Mouse (Mus musculus) neural tube, postnatal 0 days (tissue): Measurements from ENCODE around the gene Csde1. TPM values are rescaled to one million over a fixed set of nuclear protein-coding genes. Genes with fewer than 3 reads are reported as not detected.

Source experiments
- polyA plus RNA-seq: library from polyadenylated mRNA; unstranded; fragments of >200 nt; fragmentation: Nextera tagmentation; extraction: Ambion mirVana; gene quantifications from 2 replicates; pipeline ENCODE4 v1.2.1, GENCODE M21; 2015

Csde1 gene
- polyA plus RNA-seq = 200 and 214 TPM in 2 replicates

DNA sequence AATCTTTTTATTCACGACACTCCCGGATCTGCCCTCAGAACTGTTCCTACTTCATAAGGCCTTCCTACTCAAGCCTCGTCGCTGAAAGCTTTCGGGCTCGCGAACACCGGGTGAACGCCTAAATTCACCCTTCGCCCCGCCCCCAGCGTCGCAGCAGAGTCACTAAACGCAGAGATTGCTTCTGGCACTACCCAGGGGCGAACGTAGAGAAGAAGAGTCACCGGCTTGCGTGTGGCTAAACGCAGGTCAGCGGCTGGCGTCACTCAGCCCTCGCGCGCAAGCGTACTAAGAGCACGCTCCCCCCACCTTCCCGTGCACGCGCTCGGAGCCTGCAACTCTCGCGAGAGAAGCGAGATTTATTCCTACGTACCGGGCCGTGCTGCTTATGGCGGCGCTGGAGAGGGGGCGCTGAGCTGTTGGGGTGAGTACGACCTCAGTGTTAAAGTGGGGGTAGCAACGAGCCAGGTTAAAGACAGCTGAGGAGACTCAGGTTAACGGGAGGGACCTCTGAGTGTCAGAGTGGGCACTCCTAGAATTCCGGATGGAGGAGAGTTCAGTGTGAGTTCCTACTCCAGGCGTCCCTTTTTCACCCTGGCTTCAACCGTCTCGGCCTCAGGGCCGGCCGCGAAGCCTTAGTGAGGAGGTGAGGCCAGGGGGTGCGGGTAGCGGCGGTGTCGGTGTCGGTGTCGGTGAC lies at the start of gene Csde1:
Csde1 (plus strand) TSS at position 178 of the 694 bp plus-strand sequence.

GRCm38 (mm10) chr3:102995605-102996321 lies 24.5 kb upstream of the Csde1 start, which contains the start of gene Sike1:
Gene Sike1 (plus strand): TSS chr3:102995708.

DNA sequence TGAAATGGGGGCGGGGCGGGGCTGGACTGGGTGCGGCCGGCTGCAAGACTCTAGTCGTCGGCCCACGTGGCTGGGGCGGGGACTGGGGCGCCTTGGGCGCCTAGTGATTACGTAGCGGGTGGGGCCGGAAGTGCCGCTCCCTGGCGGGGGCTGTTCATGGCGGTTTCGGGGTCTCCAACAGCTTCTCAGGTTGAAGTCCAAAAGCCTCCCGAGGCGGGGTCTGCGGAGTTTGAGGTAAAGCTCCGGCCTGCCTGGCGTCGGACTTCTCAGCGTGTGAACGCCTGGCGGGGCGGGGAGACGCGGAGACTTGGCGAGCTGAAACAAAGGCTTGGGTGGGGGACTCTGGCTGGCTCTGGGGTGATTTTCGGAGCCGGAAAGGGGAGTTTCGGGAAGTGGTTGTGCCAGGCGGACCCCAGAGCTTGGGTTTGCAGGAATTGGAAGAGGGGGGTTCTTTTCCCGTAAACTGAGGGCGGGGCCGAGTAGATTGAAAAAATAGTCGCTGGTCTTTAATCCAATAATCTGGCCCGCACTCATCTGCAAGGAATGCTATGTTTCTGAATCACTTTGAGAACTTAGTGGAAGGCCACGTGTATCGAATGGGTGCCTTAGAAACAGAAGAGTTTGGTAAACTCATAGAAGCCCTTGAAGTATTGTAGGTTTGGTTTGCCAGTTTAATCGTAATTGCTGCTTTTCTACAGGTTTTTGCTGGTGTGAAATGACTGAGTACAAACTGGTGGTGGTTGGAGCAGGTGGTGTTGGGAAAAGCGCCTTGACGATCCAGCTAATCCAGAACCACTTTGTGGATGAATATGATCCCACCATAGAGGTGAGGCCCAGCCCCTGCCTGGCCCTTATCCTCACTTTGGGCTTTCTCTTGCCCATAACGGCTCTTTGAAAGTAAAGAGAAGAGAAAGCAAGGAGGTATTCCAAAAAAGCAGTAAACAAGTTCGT lies 38.3 kb downstream of the Csde1 start, which contains the start of gene Nras:
Nras (plus strand) TSS at position 79 of the 951 bp plus-strand sequence.

DNA sequence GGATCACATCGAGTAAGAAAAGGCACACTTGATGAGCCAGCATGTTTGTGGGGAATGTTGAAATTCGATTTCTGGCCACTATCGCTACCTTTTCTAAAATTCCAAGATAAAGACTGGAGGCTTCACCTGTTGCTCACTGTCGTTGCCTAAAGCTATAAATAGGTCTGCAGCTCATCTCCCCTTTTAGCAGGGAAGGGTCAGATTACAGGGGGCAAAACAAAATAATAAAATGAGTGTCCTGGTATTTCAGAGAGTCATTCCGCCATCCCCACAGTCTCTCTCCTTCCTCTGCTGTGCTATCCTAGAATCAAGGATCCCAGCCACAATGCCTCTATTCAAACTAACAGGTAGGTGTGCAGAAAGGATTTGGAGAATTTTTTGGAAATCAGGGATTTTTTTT lies 53.5 kb downstream of the Csde1 start, which contains the start of gene Ampd1:
Ampd1 (plus strand) TSS at position 244 of the 400 bp plus-strand sequence.

DNA sequence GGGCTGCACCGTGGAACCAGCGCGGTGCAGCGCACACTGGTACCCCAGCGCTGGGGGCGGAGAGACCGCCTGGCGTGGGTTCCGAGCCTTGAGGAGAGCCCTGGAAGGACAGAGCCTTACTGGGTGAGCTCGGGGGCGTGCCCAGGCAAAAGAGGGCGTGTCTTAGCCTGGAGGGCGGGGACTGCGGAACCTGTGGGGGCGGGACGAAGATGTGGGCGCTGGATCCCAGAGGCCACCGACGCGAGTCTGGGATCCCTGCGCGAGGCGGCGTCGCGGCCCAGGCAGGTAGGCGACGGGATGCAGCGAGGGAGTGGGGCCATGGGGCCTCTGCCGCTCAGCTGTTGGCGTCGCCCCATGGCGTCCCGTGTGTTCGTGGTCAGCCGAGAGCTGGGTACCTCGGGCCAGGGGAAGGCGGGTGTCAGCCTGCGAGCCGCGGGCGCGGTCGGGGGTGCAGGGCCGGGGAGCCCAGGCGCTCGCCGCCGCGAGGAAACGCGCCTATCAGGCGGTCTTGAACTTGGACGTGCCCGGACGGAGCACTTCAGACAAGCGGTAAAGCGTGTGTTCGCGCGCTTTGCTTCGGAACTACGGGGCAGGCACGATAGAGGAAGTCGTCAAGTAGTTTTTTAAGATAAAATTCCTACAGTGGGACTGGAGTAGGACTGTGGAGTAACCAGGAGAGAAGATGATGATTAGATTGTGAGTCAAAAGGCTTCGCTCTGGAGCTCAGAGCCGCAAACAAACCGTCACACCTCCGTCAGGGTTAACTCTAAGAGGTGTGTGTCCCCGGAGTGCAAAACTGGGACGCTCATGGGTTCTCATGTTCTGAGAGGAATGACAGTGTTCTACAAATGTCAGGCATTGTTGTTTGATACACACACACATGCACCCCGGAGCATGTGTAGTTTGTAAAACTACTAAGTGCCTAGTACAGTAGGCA lies 82.5 kb downstream of the Csde1 start, which contains the start of gene Dennd2c:
Dennd2c (plus strand) TSS at position 151 of the 937 bp plus-strand sequence.

Other genes with a start within 250 kb of the Csde1 start
- 0.37 and 0.46 TPM in 2 replicates for gene Tshb, start 237.7 kb upstream of the Csde1 start, polyA plus RNA-seq
- gene Sycp1, start 84.3 kb upstream of the Csde1 start, polyA plus RNA-seq = not detected in 2 replicates
- not detected in 2 replicates for gene Nr1h5, start 56.3 kb upstream of the Csde1 start, polyA plus RNA-seq
- 47.1 and 54.4 TPM in 2 replicates for gene Sike1, start 24.7 kb upstream of the Csde1 start, polyA plus RNA-seq
- 53.1 and 56.2 TPM in 2 replicates for gene Nras, start 37.9 kb downstream of the Csde1 start, polyA plus RNA-seq
- 0.09 TPM in 1 of 2 replicates, not detected in the other for gene Ampd1, start 53.6 kb downstream of the Csde1 start, polyA plus RNA-seq
- gene Dennd2c, start 82.2 kb downstream of the Csde1 start, polyA plus RNA-seq = 0.97 and 1.1 TPM in 2 replicates
- gene Bcas2, start 151.2 kb downstream of the Csde1 start, polyA plus RNA-seq = 168 TPM in 2 replicates